Mouse (Mus musculus) midbrain, embryonic 14.5 days (tissue): Measurements from ENCODE around the gene Emilin3. TPM values are rescaled to one million over a fixed set of nuclear protein-coding genes. Genes with fewer than 3 reads are reported as not detected.

Experiments used
- ATAC-seq: fragments of 200-750 bp; cut with Nextera tagmentation; 2 replicates; pipeline ENCODE4 v1.8.0; 2017; ENCODE audit warnings: moderate number of reproducible peaks, moderate library complexity; ENCODE audit not compliant: low FRiP score, low TSS enrichment
- DNase-seq: peaks from one replicate; pipeline ENCODE4 v3.0.0-alpha.2; 2015
- H3K27ac ChIP-seq: fragments of 300-500 bp; sonication (generic); replicated peaks from 2 replicates; pipeline ENCODE4 v1.5.1; 2014; ENCODE audit warnings: mild to moderate bottlenecking, low read depth, low read length, moderate library complexity
- H3K27me3 ChIP-seq: fragments of 300-500 bp; sonication (generic); 2 replicates; pipeline ENCODE4 v1.6.1; 2014; ENCODE audit warnings: low read length, control low read depth, mixed read lengths; ENCODE audit not compliant: control insufficient read depth, insufficient read depth
- H3K36me3 ChIP-seq: fragments of 300-500 bp; sonication (generic); 2 replicates; pipeline ENCODE4 v1.6.1; 2014; ENCODE audit warnings: low read length, control low read depth; ENCODE audit not compliant: control insufficient read depth, insufficient read depth
- H3K4me1 ChIP-seq: fragments of 300-500 bp; sonication (generic); 2 replicates; pipeline ENCODE4 v1.6.1; 2014; ENCODE audit warnings: mild to moderate bottlenecking, antibody characterized with exemption, low read length, control low read depth; ENCODE audit not compliant: control insufficient read depth, insufficient read depth
- H3K4me2 ChIP-seq: fragments of 300-500 bp; sonication (generic); 2 replicates; pipeline ENCODE4 v1.6.1; 2014; ENCODE audit warnings: mild to moderate bottlenecking, low read length, moderate library complexity
- H3K4me3 ChIP-seq: fragments of 300-500 bp; sonication (generic); replicated peaks from 2 replicates; pipeline ENCODE4 v1.5.1; 2014; ENCODE audit warnings: low read depth, low read length
- H3K9ac ChIP-seq: fragments of 300-500 bp; sonication (generic); replicated peaks from 2 replicates; pipeline ENCODE4 v1.6.1; 2014; ENCODE audit warnings: mild to moderate bottlenecking, low read length, moderate library complexity
- H3K9me3 ChIP-seq: fragments of 300-500 bp; sonication (generic); 2 replicates; pipeline ENCODE4 v1.6.1; 2016; ENCODE audit warnings: low read length, control low read depth, mixed read lengths; ENCODE audit not compliant: control insufficient read depth
- WGBS: fragments of 180-500 bp; shearing (Covaris S2); extraction: QIAGEN DNeasy Blood & Tissue Kit; methylation state at CpG from one replicate; pipeline ENCODE4 v1.1.7; 2014; 5-methylcytosine and 5-hydroxymethylcytosine counted together
- polyA plus RNA-seq: library from polyadenylated mRNA; unstranded; fragments of >200 nt; fragmentation: Nextera tagmentation; extraction: Ambion mirVana; gene quantifications from 2 replicates; pipeline ENCODE4 v1.2.1, GENCODE M21; 2014

The Emilin3 gene
- polyA plus RNA-seq, 1 experiment from 2014 or later: 0.45 TPM

DNA sequence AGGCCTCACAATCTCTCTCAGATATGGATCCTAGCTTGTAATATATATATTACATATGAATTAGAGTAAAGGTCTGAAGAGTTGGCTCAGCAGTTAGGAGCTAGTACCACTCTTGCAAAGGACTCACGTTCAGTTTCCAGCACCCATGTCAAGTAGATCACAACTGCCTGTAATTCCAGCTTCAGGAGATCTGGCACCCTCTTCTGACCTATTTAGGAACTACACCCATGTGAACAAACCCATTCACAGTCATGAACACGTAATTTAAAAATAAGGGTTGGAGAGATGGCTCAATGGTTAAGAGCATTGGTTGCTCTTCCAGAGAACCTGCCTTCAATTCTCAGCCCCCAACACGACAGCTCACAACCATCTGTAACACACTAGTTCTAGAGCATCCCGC, 36.0 kb downstream of the Emilin3 start:
- H3K4me3 ChIP-seq: no peak overlapping the region
- no peak overlapping the region for H3K9ac ChIP-seq
- ATAC-seq (no peak), DNase-seq (no peak)
- no peak overlapping the region for H3K4me2 ChIP-seq
- no peaks in the 10 kb centered on the region for H3K9me3 ChIP-seq
- WGBS: 87% methylated on average over 4 of the region's 4 CpGs
- peaks cover 8% of the 10 kb centered on the region; the same call in 1 of the 2 replicates for H3K4me1 ChIP-seq
- no peaks in the 10 kb centered on the region for H3K36me3 ChIP-seq
- H3K27ac ChIP-seq: no peak overlapping the region
- H3K27me3 ChIP-seq: no peaks in the 10 kb centered on the region

DNA sequence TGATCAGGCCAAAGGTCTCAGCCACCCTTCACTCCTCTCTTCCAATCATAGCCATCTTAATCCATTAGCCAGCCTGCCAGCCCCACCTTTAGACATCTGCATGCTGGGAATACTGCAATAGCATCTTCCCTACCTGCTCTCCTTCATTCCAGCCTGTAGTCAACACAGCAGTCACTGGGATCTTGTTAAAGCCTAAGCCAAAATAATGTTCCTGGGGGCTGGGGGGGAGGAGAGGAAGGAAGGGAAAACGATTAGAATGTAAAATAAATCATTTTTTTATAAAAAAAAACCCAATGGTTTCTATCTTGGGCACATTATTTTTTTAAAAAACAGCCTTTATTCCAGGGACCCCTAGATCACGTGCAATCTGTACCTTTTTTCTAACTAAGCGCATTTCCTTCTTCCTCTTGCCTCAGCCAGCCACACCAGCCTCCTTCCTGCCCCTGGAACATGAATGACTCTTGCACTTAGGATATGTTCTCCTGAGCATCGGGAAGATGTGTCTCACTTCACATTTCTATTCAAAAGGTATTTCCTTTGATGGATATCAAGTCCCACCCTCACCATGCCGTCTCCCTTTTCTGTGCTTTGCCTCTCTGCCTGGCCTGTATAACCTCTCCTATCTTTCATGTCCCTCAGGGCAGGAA, 37.8 kb downstream of the Emilin3 start:
- no peaks in the 10 kb centered on the region for H3K27me3 ChIP-seq
- H3K27ac ChIP-seq: no peak overlapping the region
- 88% methylated on average over 5 of the region's 5 CpGs for WGBS
- H3K4me3 ChIP-seq: no peak overlapping the region
- H3K4me1 ChIP-seq: peaks cover 9% of the 10 kb centered on the region; the same call in 1 of the 2 replicates
- ATAC-seq: no peak
- H3K4me2 ChIP-seq: no peak overlapping the region
- H3K36me3 ChIP-seq: no peaks in the 10 kb centered on the region
- H3K9ac ChIP-seq: no peak overlapping the region
- no peak for DNase-seq
- no peaks in the 10 kb centered on the region for H3K9me3 ChIP-seq

DNA sequence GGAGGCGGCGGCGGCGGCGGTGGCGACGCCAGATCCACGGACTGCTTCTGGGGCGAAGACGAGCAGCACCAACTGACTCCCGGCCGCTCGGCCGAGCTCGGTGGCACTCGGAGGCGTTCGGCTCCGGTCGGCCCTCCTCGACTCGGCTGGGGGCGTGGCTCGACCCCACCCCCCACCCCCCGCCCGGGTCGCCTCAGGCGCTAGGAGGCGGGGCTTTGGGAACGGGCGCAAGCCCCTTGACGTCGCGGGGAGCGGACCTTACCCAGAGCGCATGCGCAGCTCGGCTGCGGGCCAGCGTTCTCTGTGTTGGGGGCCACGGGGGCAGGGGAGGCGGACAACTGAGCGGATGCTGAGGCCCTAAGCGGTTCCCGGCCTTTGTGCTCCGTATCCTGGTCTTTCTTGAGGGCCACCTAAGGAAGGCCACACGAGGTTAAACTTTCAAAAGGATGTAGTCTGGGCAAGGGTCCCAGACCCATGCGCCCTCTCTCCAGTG, 39.2 kb downstream of the Emilin3 start, which contains the start of gene Zhx3:
TSS of gene Zhx3 (minus strand) at position 109 of the 493 bp plus-strand sequence.
- H3K4me3 ChIP-seq: peak within 1 kb of the TSS; percentile 94
- DNase-seq: peak; percentile 99
- H3K4me2 ChIP-seq: peak within 1 kb of the TSS; percentile 76
- H3K27ac ChIP-seq: peak within 1 kb of the TSS; percentile 98
- H3K36me3 ChIP-seq: no peaks in the 10 kb centered on the region
- H3K4me1 ChIP-seq: peaks cover 9% of the 10 kb centered on the region; the same call in 1 of the 2 replicates
- peak within 1 kb of the TSS; percentile 96 for H3K9ac ChIP-seq
- ATAC-seq: peak; percentile 98
- no peaks in the 10 kb centered on the region for H3K9me3 ChIP-seq
- no peaks in the 10 kb centered on the region for H3K27me3 ChIP-seq
- 1% methylated on average over 48 of the region's 48 CpGs for WGBS

DNA sequence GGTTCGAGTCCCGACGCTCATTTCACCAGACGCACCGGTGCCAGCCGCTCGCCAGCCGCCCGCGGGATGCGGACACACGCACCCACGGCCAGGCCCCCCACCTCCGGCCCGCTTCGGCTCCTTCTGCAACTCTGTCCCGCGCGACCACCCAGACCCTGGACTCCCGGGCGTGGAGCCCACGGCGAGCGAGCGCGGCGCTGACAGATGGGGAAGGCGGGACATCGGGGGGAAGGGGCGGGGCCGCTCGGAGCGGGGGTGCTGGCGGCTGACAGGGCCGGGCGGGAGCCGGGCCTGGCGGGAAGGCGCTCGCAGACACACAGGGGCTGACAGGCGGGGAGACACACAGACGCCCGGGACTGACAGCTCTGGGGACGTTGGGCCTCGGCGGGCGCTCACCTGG, 39.7 kb downstream of the Emilin3 start:
- Histone ChIP-seq H3K4me3 (peak overlapping the region; percentile 94), H3K36me3 (no peaks in the 10 kb centered on the region), H3K27me3 (no peaks in the 10 kb centered on the region), H3K4me1 (peaks cover 9% of the 10 kb centered on the region; the same call in 1 of the 2 replicates), H3K27ac (peak overlapping the region; percentile 98), H3K9ac (peak overlapping the region; percentile 96), H3K9me3 (no peaks in the 10 kb centered on the region), H3K4me2 (peak overlapping the region; percentile 76)
- under 1% methylated on average over 40 of the region's 47 CpGs for WGBS
- peak; percentile 88 for ATAC-seq
- DNase-seq: peak; percentile 84

DNA sequence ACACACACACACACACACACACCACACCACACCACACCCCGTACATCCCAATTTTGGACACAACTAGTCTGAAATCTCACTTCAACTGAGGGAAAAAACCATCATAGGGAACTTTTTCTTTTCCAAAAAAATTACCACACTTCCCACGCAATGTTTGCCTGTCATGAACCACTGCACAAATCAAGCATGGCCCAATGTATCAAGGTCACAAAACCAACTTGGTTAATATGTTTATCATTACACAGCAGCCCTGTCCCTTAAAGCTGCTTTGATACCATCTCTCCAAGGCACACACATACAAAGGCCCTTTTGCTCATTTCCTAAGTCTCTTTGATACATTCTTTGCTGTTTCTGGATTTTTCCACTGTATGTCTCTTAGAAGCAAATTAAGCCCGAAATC, 40.8 kb downstream of the Emilin3 start:
- 84% methylated on average over 3 of the region's 3 CpGs for WGBS
- H3K27me3 ChIP-seq: no peaks in the 10 kb centered on the region
- peak; percentile 2 for DNase-seq
- peaks cover 9% of the 10 kb centered on the region; the same call in 1 of the 2 replicates for H3K4me1 ChIP-seq
- H3K4me3 ChIP-seq: 0 out of 2 replicates have a peak overlapping the region, but pooled peaks have one; percentile 8
- H3K27ac ChIP-seq: no peak overlapping the region
- 0 out of 2 replicates have a peak overlapping the region, but pooled peaks have one; percentile 3 for H3K9ac ChIP-seq
- no peaks in the 10 kb centered on the region for H3K36me3 ChIP-seq
- no peaks in the 10 kb centered on the region for H3K9me3 ChIP-seq
- H3K4me2 ChIP-seq: peak overlapping the region; percentile 39
- ATAC-seq: no peak

DNA sequence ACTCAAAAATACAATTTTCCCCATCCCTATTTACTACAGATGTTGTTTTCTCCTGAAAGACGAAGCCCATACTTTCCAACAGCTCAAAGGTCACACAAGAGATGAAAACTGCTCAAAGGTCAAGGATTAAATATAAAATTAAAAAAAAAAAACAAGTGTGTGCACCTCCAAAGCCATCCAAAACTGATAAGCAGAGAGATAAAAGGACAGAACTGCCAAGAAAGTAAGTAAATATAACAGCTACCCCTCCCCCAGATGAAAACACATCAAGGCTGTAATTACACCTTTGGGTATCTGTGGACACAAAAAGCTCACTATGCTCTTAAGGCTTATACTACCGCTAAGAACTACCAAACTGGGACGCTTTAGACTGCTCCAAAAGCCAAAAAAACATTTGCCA, 42.7 kb downstream of the Emilin3 start:
- Histone ChIP-seq H3K36me3 (no peaks in the 10 kb centered on the region), H3K9ac (no peak overlapping the region), H3K9me3 (no peaks in the 10 kb centered on the region), H3K27ac (no peak overlapping the region), H3K27me3 (no peaks in the 10 kb centered on the region), H3K4me2 (no peak overlapping the region), H3K4me3 (no peak overlapping the region), H3K4me1 (peaks cover 9% of the 10 kb centered on the region; the same call in 1 of the 2 replicates)
- WGBS: 82% methylated on average over 3 of the region's 3 CpGs
- DNase-seq (no peak), ATAC-seq (no peak)

DNA sequence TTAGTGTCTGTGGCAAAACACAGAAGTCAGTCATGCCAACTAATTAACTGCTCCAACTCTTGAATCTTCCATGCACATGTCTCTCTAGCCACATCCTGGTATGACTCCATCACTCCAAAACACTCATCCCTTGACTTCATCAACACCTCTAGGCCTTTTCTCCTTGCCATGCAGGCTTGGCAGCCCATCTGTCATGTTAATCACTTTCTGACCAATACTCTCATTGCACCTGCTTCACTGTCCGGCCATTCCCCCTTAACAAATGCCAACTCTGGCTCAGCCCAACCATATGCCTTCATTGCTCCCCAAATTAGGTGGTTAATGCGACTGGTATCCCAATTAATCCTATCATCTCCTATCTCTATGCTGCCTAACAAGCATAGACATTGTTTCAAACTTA, 46.9 kb downstream of the Emilin3 start:
- DNase-seq (no peak), ATAC-seq (no peak)
- Histone ChIP-seq H3K27ac (no peak overlapping the region), H3K4me3 (no peak overlapping the region), H3K9me3 (no peaks in the 10 kb centered on the region), H3K9ac (no peak overlapping the region), H3K36me3 (no peaks in the 10 kb centered on the region), H3K4me1 (no peaks in the 10 kb centered on the region), H3K4me2 (no peak overlapping the region), H3K27me3 (no peaks in the 10 kb centered on the region)
- 76% methylated on average over 2 of the region's 2 CpGs for WGBS

DNA sequence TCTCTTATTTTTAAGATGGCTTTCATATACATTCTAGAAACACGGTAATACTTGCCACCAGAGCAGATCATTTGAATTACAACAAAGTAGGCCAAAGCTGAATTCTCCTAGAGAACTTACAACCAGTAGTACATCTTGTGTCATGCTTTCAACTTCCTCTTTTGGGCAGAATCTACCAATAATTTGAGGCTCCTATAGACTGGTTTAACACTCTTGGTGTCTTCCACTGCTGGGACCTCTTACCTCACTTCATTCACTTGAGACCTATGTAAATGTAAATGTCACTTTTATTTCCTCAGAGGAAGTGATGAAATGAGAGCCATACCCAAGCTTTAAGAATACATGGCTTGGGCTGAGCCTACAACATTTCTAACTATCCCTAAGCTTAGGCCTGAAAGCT, 48.0 kb downstream of the Emilin3 start:
- Histone ChIP-seq H3K9ac (no peak overlapping the region), H3K4me2 (no peak overlapping the region)
- ATAC-seq: no peak

DNA sequence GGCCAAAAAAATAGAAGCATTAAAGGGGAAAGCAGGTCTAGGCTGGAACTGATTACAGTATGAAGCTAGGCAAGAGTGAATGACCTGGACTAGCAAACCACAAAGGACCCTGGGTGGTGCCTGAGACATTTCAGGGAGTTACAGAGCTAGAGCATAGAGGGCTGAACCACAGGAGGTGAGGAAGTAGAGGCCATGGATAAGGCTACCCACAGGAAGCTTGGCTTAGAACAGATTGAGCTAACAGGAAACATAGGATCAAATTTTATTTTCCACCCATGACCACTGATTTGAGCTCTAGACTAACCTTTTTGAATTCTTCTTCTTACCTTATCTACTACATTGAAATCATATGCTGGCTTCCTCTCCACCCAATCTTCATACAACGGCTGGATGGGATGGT, 51.8 kb downstream of the Emilin3 start:
- ATAC-seq: no peak
- WGBS: 89% methylated on average over 1 of the region's 1 CpGs

More for the DNA sequence above, 48.0 kb downstream of the Emilin3 start:
- Histone ChIP-seq H3K4me1 (no peaks in the 10 kb centered on the region), H3K27me3 (no peaks in the 10 kb centered on the region), H3K36me3 (no peaks in the 10 kb centered on the region), H3K9me3 (no peaks in the 10 kb centered on the region), H3K27ac (no peak overlapping the region), H3K4me3 (no peak overlapping the region)
- 98% methylated on average over 1 of the region's 1 CpGs for WGBS
- no peak for DNase-seq

More for the DNA sequence above, 51.8 kb downstream of the Emilin3 start:
- no peak for DNase-seq
- no peaks in the 10 kb centered on the region for H3K36me3 ChIP-seq
- no peak overlapping the region for H3K27ac ChIP-seq
- H3K27me3 ChIP-seq: no peaks in the 10 kb centered on the region
- no peak overlapping the region for H3K9ac ChIP-seq
- H3K4me1 ChIP-seq: no peaks in the 10 kb centered on the region
- no peak overlapping the region for H3K4me3 ChIP-seq
- H3K4me2 ChIP-seq: no peak overlapping the region
- no peaks in the 10 kb centered on the region for H3K9me3 ChIP-seq
